Mouse (Mus musculus): ENCODE results near the gene Irgm2. TPM values are rescaled to one million over a fixed set of nuclear protein-coding genes. Genes with fewer than 3 reads are reported as not detected.

Gene Irgm2
- polyA plus RNA-seq (2012; rRNA removed), result 2.2 and 2.5 TPM in 2 replicates

GRCm38 (mm10) chr11:58199229-58200037 lies at the start of gene Irgm2, which contains the start of gene Igtp:
Irgm2 (plus strand) TSS chr11:58199618.
Igtp (plus strand) TSS chr11:58199556.

GRCm38 (mm10) chr11:58168167-58168915 lies 31.1 kb upstream of the Irgm2 start, which contains the start of gene Gemin5:
Gemin5 (minus strand) TSS chr11:58168539.

GRCm38 (mm10) chr11:58171459-58172091 lies 27.8 kb upstream of the Irgm2 start, which contains the start of gene Mrpl22:
Mrpl22 (plus strand) TSS chr11:58171661.

Other genes starting within 250 kb of the Irgm2 start
- 16.1 and 17.5 TPM in 2 replicates for gene Larp1, start 190.6 kb upstream of the Irgm2 start, polyA plus RNA-seq (2012; rRNA removed)
- gene Gm12248, start 106.5 kb upstream of the Irgm2 start, polyA plus RNA-seq (2012; rRNA removed), result 0.08 and 0.09 TPM in 2 replicates
- 10.4 TPM in 2 replicates for gene Cnot8, start 95.5 kb upstream of the Irgm2 start, polyA plus RNA-seq (2012; rRNA removed)
- 1.8 and 2.2 TPM in 2 replicates for gene Gemin5, start 31.1 kb upstream of the Irgm2 start, polyA plus RNA-seq (2012; rRNA removed)
- 11.1 and 15.2 TPM in 2 replicates for gene Mrpl22, start 28.0 kb upstream of the Irgm2 start, polyA plus RNA-seq (2012; rRNA removed)
- 2.3 and 2.6 TPM in 2 replicates for gene Igtp, start 62 bp upstream of the Irgm2 start, polyA plus RNA-seq (2012; rRNA removed)
- 2.7 and 4.2 TPM in 2 replicates for gene 4930438A08Rik, start 75.2 kb downstream of the Irgm2 start, polyA plus RNA-seq (2012; rRNA removed)
- gene Zfp692, start 107.5 kb downstream of the Irgm2 start, polyA plus RNA-seq (2012; rRNA removed), result 22.2 TPM in 2 replicates
- gene Zfp672, start 130.7 kb downstream of the Irgm2 start, polyA plus RNA-seq (2012; rRNA removed), result 18.4 and 22.9 TPM in 2 replicates
- 23.9 and 26.6 TPM in 2 replicates for gene Sh3bp5l, start 131.1 kb downstream of the Irgm2 start, polyA plus RNA-seq (2012; rRNA removed)
- 1,164 and 1,262 TPM in 2 replicates for gene Lypd8, start 179.4 kb downstream of the Irgm2 start, polyA plus RNA-seq (2012; rRNA removed)
- not detected in 2 replicates for gene 1810065E05Rik, start 221.5 kb downstream of the Irgm2 start, polyA plus RNA-seq (2012; rRNA removed)
- not detected in 2 replicates for gene Gm12253, start 232.9 kb downstream of the Irgm2 start, polyA plus RNA-seq (2012; rRNA removed)

All from stomach, adult 2 months (tissue).